Mouse (Mus musculus) MEL (cell line): ENCODE measurements at regions not wholly inside any gene's neighbourhood (a gene's known extent, or its start where the extent isn't known, plus 50 kb on each side); places are given as distances from the start of the nearest gene placed in this dataset.

Experiments used
- DNase-seq: peaks from one replicate; pipeline ENCODE4 v3.0.0; 2011; ENCODE audit warnings: low read depth, low spot score
- H3K27ac ChIP-seq: 2 replicates; pipeline ENCODE4 v1.5.1; 2012; ENCODE audit warnings: low read depth, mild to moderate bottlenecking, control low read depth, low read length, moderate library complexity; ENCODE audit not compliant: control insufficient read depth
- H3K27me3 ChIP-seq, 2 experiments: fragments of 150-350 bp in 1 of 2; sonication (generic) in 1 of 2; 2 replicates each; pipeline ENCODE4 v1.6.1; 2012; ENCODE audit warnings: low read length in 2 of 2, mild to moderate bottlenecking in 2 of 2, improper control_type of control experiment in 1 of 2, moderate library complexity in 1 of 2; ENCODE audit not compliant: insufficient read depth in 2 of 2, control insufficient read depth in 1 of 2
- H3K36me3 ChIP-seq, 2 experiments: 2 replicates each; pipeline ENCODE4 v1.6.1; 2012 to 2014; ENCODE audit warnings: low read length in 2 of 2, improper control_type of control experiment in 1 of 2, inconsistent platforms in 1 of 2, mild to moderate bottlenecking in 1 of 2; ENCODE audit not compliant: insufficient read depth in 2 of 2, control insufficient read depth in 1 of 2
- H3K4me1 ChIP-seq, 2 experiments: fragments of 150-350 bp in 1 of 2; sonication (generic) in 1 of 2; 2 replicates each; pipeline ENCODE4 v1.6.1; 2012; ENCODE audit warnings: low read length in 2 of 2, improper control_type of control experiment in 1 of 2, mild to moderate bottlenecking in 1 of 2; ENCODE audit not compliant: insufficient read depth in 2 of 2, control insufficient read depth in 1 of 2
- H3K4me3 ChIP-seq, 2 experiments: fragments of 150-350 bp in 1 of 2; sonication (generic) in 1 of 2; 2 replicates each; pipeline ENCODE4 v1.5.1; 2012; ENCODE audit warnings: low read depth in 2 of 2, low read length in 2 of 2, mild to moderate bottlenecking in 2 of 2, moderate library complexity in 2 of 2, control low read depth in 1 of 2, improper control_type of control experiment in 1 of 2; ENCODE audit not compliant: control insufficient read depth in 1 of 2, insufficient read depth in 1 of 2
- H3K79me2 ChIP-seq: 2 replicates; pipeline ENCODE4 v1.6.1; 2012; ENCODE audit warnings: mild to moderate bottlenecking, low read length, moderate library complexity; ENCODE audit not compliant: control insufficient read depth, poor library complexity, insufficient read depth
- H3K9ac ChIP-seq: 2 replicates; pipeline ENCODE4 v1.6.1; 2012; ENCODE audit warnings: low read depth, mild to moderate bottlenecking, control low read depth, low read length, moderate library complexity; ENCODE audit not compliant: control insufficient read depth, poor library complexity, severe bottlenecking
- H3K9me3 ChIP-seq: fragments of 150-350 bp; sonication (generic); replicated peaks from 2 replicates; pipeline ENCODE4 v1.6.1; 2012; ENCODE audit warnings: mild to moderate bottlenecking, low read length, improper control_type of control experiment, moderate library complexity; ENCODE audit not compliant: insufficient read depth
- BHLHE40 ChIP-seq: IDR thresholded peaks from 2 replicates; pipeline ENCODE4 v1.6.1; 2012; ENCODE audit warnings: low read depth, mild to moderate bottlenecking, inconsistent platforms, low read length, improper control_type of control experiment, borderline replicate concordance
- CHD1 ChIP-seq: IDR thresholded peaks from 2 replicates; pipeline ENCODE4 v1.6.1; 2012; ENCODE audit warnings: low read depth, mild to moderate bottlenecking, inconsistent platforms, low read length, improper control_type of control experiment
- CHD2 ChIP-seq: IDR thresholded peaks from 2 replicates; pipeline ENCODE4 v1.6.1; 2011; ENCODE audit warnings: low read length, improper control_type of control experiment
- CTCF ChIP-seq, 3 experiments: IDR thresholded peaks in 2 of 3; conservative IDR thresholded peaks in 1 of 3; 2 replicates each; pipeline ENCODE4 v1.5.1; 2011 to 2012; ENCODE audit warnings: low read length in 3 of 3, low read depth in 2 of 3, mild to moderate bottlenecking in 2 of 3, improper control_type of control experiment in 1 of 3, inconsistent platforms in 1 of 3, mixed read lengths in 1 of 3, moderate library complexity in 1 of 3; ENCODE audit not compliant: control insufficient read depth in 1 of 3, insufficient read depth in 1 of 3, poor library complexity in 1 of 3, severe bottlenecking in 1 of 3
- E2F4 ChIP-seq: IDR thresholded peaks from 2 replicates; pipeline ENCODE4 v1.6.1; 2011; ENCODE audit warnings: low read depth, low read length, improper control_type of control experiment, borderline replicate concordance
- ELF1 ChIP-seq: IDR thresholded peaks from 2 replicates; pipeline ENCODE4 v1.6.1; 2014; ENCODE audit warnings: low read depth, mild to moderate bottlenecking, inconsistent platforms, low read length, improper control_type of control experiment, moderate library complexity
- EP300 ChIP-seq, 2 experiments: IDR thresholded peaks; 2 replicates each; pipeline ENCODE4 v1.6.1; 2011; ENCODE audit warnings: improper control_type of control experiment in 2 of 2, low read length in 2 of 2, low read depth in 1 of 2, mild to moderate bottlenecking in 1 of 2
- ETS1 ChIP-seq: IDR thresholded peaks from 2 replicates; pipeline ENCODE4 v1.6.1; 2012; ENCODE audit warnings: low read depth, mild to moderate bottlenecking, inconsistent platforms, low read length, improper control_type of control experiment, moderate library complexity
- GABPA ChIP-seq: IDR thresholded peaks from 2 replicates; pipeline ENCODE4 v1.6.1; 2012; ENCODE audit warnings: low read depth, mild to moderate bottlenecking, inconsistent platforms, low read length, improper control_type of control experiment, moderate library complexity
- GATA1 ChIP-seq: IDR thresholded peaks from 2 replicates; pipeline ENCODE4 v1.6.1; 2011; ENCODE audit warnings: low read depth, low read length, improper control_type of control experiment
- MAZ ChIP-seq: IDR thresholded peaks from 2 replicates; pipeline ENCODE4 v1.6.1; 2012; ENCODE audit warnings: low read depth, mild to moderate bottlenecking, inconsistent platforms, low read length, improper control_type of control experiment
- MXI1 ChIP-seq: IDR thresholded peaks from 2 replicates; pipeline ENCODE4 v1.6.1; 2011; ENCODE audit warnings: mild to moderate bottlenecking, low read depth, low read length, improper control_type of control experiment
- NELFE ChIP-seq: IDR thresholded peaks from 2 replicates; pipeline ENCODE4 v1.6.1; 2011; ENCODE audit warnings: low read depth, low read length, improper control_type of control experiment
- NRF1 ChIP-seq: IDR thresholded peaks from 2 replicates; pipeline ENCODE4 v1.6.1; 2014; ENCODE audit warnings: low read depth, mild to moderate bottlenecking, inconsistent platforms, low read length, improper control_type of control experiment, moderate library complexity; ENCODE audit not compliant: poor library complexity, insufficient read depth, severe bottlenecking
- POLR2A ChIP-seq, 2 experiments: IDR thresholded peaks; 2 replicates each; pipeline ENCODE4 v1.6.1; 2011 to 2012; ENCODE audit warnings: low read length in 2 of 2, mild to moderate bottlenecking in 2 of 2, control low read depth in 1 of 2, improper control_type of control experiment in 1 of 2, low read depth in 1 of 2, moderate library complexity in 1 of 2; ENCODE audit not compliant: control insufficient read depth in 1 of 2, insufficient read depth in 1 of 2, poor library complexity in 1 of 2
- POLR2AphosphoS2 ChIP-seq: IDR thresholded peaks from 2 replicates; pipeline ENCODE4 v1.6.1; 2011; ENCODE audit warnings: low read length, improper control_type of control experiment
- RAD21 ChIP-seq: IDR thresholded peaks from 2 replicates; pipeline ENCODE4 v1.6.1; 2011; ENCODE audit warnings: mild to moderate bottlenecking, low read depth, low read length, improper control_type of control experiment
- SIN3A ChIP-seq: IDR thresholded peaks from 2 replicates; pipeline ENCODE4 v1.6.1; 2012; ENCODE audit warnings: low read length, improper control_type of control experiment, inconsistent platforms
- SMC3 ChIP-seq: IDR thresholded peaks from 2 replicates; pipeline ENCODE4 v1.6.1; 2011; ENCODE audit warnings: low read depth, low read length, improper control_type of control experiment
- TCF12 ChIP-seq: IDR thresholded peaks from 2 replicates; pipeline ENCODE4 v1.6.1; 2014; ENCODE audit warnings: low read depth, mild to moderate bottlenecking, inconsistent platforms, low read length, improper control_type of control experiment, moderate library complexity
- UBTF ChIP-seq: IDR thresholded peaks from 2 replicates; pipeline ENCODE4 v1.6.1; 2012; ENCODE audit warnings: low read depth, mild to moderate bottlenecking, inconsistent platforms, low read length, improper control_type of control experiment, moderate library complexity, borderline replicate concordance; ENCODE audit not compliant: insufficient read depth
- ZC3H11A ChIP-seq: IDR thresholded peaks from 2 replicates; pipeline ENCODE4 v1.6.1; 2012; ENCODE audit warnings: low read depth, mild to moderate bottlenecking, inconsistent platforms, low read length, improper control_type of control experiment
- ZMIZ1 ChIP-seq: IDR thresholded peaks from 2 replicates; pipeline ENCODE4 v1.6.1; 2012; ENCODE audit warnings: low read depth, mild to moderate bottlenecking, inconsistent platforms, low read length, improper control_type of control experiment, moderate library complexity

- Histone ChIP-seq H3K4me3 (no peak overlapping the region), H3K27me3 (peaks cover 0 to 6% of the 10 kb centered on the region in 2 experiments; a peak in 2 of 4 replicates), H3K27ac (no peak overlapping the region), H3K4me1 (no peaks in the 10 kb centered on the region), H3K79me2 (no peaks in the 10 kb centered on the region), H3K9me3 (no peaks in the 10 kb centered on the region), H3K9ac (no peak overlapping the region), H3K36me3 (no peaks in the 10 kb centered on the region)
- peak; percentile 54 for DNase-seq
- TF ChIP-seq CTCF (IDR thresholded peaks at IDR 0.05 in 2 of 3, conservative IDR thresholded peaks at IDR 0.05 in 1 of 3; ENCODE audit: control insufficient read depth in 1 of 3, insufficient read depth in 1 of 3, low read depth in 2 of 3, low read length in 3 of 3, poor library complexity in 1 of 3, severe bottlenecking in 1 of 3), result peak; percentile 58 to 71 (median 69)
- peak; percentile 82 for TF ChIP-seq SMC3
- no peak for TF ChIP-seq CHD2
- peak; percentile 84 for TF ChIP-seq GATA1
- TF ChIP-seq ZC3H11A, result peak; percentile 76
- peak; percentile 67 for TF ChIP-seq RAD21
- TF ChIP-seq NRF1, result no peak
- no peak for TF ChIP-seq UBTF
These were observed 270.6 kb downstream of the Agtpbp1 start for GRCm38 (mm10) chr13:59314419-59314818.

GRCm38 (mm10) chr13:59313725-59314330 is 271.2 kb downstream of the Agtpbp1 start:
- DNase-seq, result no peak
- Histone ChIP-seq H3K27ac (no peak overlapping the region), H3K9me3 (no peaks in the 10 kb centered on the region), H3K79me2 (no peaks in the 10 kb centered on the region), H3K27me3 (peaks cover 0 to 6% of the 10 kb centered on the region in 2 experiments; a peak in 2 of 4 replicates), H3K4me1 (no peaks in the 10 kb centered on the region), H3K4me3 (no peak overlapping the region), H3K36me3 (no peaks in the 10 kb centered on the region), H3K9ac (no peak overlapping the region)
- TF ChIP-seq ZC3H11A (no peak), MXI1 (no peak), EP300 (IDR thresholded peaks at IDR 0.05; ENCODE audit: low read depth in 1 of 2, low read length in 2 of 2) (no peak), ETS1 (no peak), CHD1 (no peak), E2F4 (no peak), UBTF (no peak), GABPA (no peak), POLR2A (IDR thresholded peaks at IDR 0.05; ENCODE audit: control insufficient read depth in 1 of 2, insufficient read depth in 1 of 2, low read depth in 1 of 2, low read length in 2 of 2, poor library complexity in 1 of 2) (no peak), MAZ (no peak), RAD21 (no peak), BHLHE40 (no peak), TCF12 (no peak), ZMIZ1 (no peak), ELF1 (no peak), NRF1 (no peak), POLR2AphosphoS2 (no peak), SIN3A (no peak), GATA1 (no peak), NELFE (no peak)
